Mouse (Mus musculus) forebrain, embryonic 16.5 days (tissue): ENCODE measurements around the gene Dcaf4. TPM values are rescaled to one million over a fixed set of nuclear protein-coding genes. Genes with fewer than 3 reads are reported as not detected.

Source experiments
- ATAC-seq: fragments of 200-750 bp; cut with Nextera tagmentation; 2 replicates; pipeline ENCODE4 v1.8.0; 2017; ENCODE audit warnings: mild to moderate bottlenecking, moderate library complexity
- H3K27ac ChIP-seq: fragments of 300-500 bp; sonication (generic); 2 replicates; pipeline ENCODE4 v1.5.1; 2014; ENCODE audit warnings: low read length, control low read depth
- H3K27me3 ChIP-seq: fragments of 300-500 bp; sonication (generic); replicated peaks from 2 replicates; pipeline ENCODE4 v1.6.1; 2014; ENCODE audit warnings: low read length; ENCODE audit not compliant: control insufficient read depth, insufficient read depth
- H3K36me3 ChIP-seq: fragments of 300-500 bp; sonication (generic); 2 replicates; pipeline ENCODE4 v1.6.1; 2014; ENCODE audit not compliant: control insufficient read depth, insufficient read depth
- H3K4me1 ChIP-seq: fragments of 300-500 bp; sonication (generic); replicated peaks from 2 replicates; pipeline ENCODE4 v1.6.1; 2014; ENCODE audit warnings: low read length; ENCODE audit not compliant: control insufficient read depth, insufficient read depth
- H3K4me2 ChIP-seq: fragments of 300-500 bp; sonication (generic); 2 replicates; pipeline ENCODE4 v1.6.1; 2014; ENCODE audit warnings: mild to moderate bottlenecking, low read length, control low read depth
- H3K4me3 ChIP-seq: fragments of 300-500 bp; sonication (generic); replicated peaks from 2 replicates; pipeline ENCODE4 v1.5.1; 2014; ENCODE audit warnings: mild to moderate bottlenecking, low read length, control low read depth
- H3K9ac ChIP-seq: fragments of 300-500 bp; sonication (generic); replicated peaks from 2 replicates; pipeline ENCODE4 v1.6.1; 2014; ENCODE audit warnings: low read depth, low read length, control low read depth
- H3K9me3 ChIP-seq: fragments of 300-500 bp; sonication (generic); 2 replicates; pipeline ENCODE4 v1.6.1; 2016; ENCODE audit warnings: low read length; ENCODE audit not compliant: control insufficient read depth
- whole genome bisulfite sequencing: fragments of 180-500 bp; shearing (Covaris S2); extraction: QIAGEN DNeasy Blood & Tissue Kit; methylation state at CpG from one replicate; pipeline ENCODE4 v1.1.7; 2014; 5-methylcytosine and 5-hydroxymethylcytosine counted together
- polyA plus RNA-seq: library from polyadenylated mRNA; unstranded; fragments of >200 nt; fragmentation: Nextera tagmentation; extraction: Ambion mirVana; gene quantifications from 2 replicates; pipeline ENCODE4 v1.2.1, GENCODE M21; 2015

Gene Dcaf4
- polyA plus RNA-seq, 1 experiment from 2014 or later, result 51.1 TPM

GRCm38 (mm10) chr12:83578896-83579569, 58.8 kb downstream of the Dcaf4 start:
- Histone ChIP-seq H3K4me3 (no peak overlapping the region), H3K27ac (no peak overlapping the region), H3K36me3 (peaks cover 19% of the 10 kb centered on the region), H3K4me2 (no peak overlapping the region), H3K27me3 (no peaks in the 10 kb centered on the region), H3K9me3 (no peaks in the 10 kb centered on the region), H3K4me1 (peaks cover 5% of the 10 kb centered on the region; the same call in 1 of the 2 replicates), H3K9ac (no peak overlapping the region)
- ATAC-seq, result no peak
- 38% methylated on average over 3 of the region's 3 CpGs for WGBS

DNA sequence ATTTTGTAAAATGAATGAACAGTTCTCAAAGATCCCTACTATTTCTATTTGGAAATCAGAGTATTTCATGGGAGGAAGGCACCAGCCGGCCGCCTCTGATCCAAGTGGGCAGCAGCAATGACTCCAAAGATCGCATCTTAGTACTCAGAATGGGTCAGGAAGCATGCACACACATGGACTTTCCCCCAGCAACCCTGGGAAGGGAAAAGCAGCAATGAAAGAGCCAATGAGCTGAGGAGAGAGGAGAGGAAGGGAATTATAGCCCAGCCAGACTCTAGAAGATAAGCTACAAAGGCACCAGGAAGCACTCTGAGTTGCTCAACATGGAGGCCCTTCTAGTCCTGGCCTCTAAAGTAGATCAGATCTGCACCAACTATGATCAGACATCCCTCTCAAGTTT, 60.0 kb downstream of the Dcaf4 start:
- H3K27me3 ChIP-seq, result no peaks in the 10 kb centered on the region
- no peak for ATAC-seq

DNA sequence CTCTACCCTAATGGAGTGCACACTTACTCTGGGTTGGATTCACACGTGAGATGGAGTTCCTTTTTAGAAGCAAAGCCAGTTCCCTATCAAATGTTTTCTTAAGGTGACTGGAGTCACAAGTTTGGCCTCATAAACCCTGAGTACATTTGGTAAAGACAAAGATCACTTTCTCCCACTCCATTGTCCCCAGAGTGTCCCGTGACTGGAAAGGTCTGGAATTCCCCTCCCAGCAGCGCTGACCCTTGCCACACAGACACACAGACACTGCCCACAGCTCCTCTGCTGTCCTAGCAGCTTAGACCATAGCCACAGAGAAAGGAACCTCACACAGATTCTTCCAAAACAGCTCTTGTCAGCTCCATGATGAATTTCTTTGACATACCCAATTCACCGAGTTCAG, 61.8 kb downstream of the Dcaf4 start:
- 85% methylated on average over 4 of the region's 4 CpGs for WGBS
- H3K4me3 ChIP-seq, result no peak overlapping the region
- peaks cover 8% of the 10 kb centered on the region for H3K36me3 ChIP-seq
- no peak overlapping the region for H3K4me2 ChIP-seq
- H3K9ac ChIP-seq, result no peak overlapping the region
- peaks cover 5% of the 10 kb centered on the region; the same call in 1 of the 2 replicates for H3K4me1 ChIP-seq
- H3K27me3 ChIP-seq, result no peaks in the 10 kb centered on the region
- no peak overlapping the region for H3K27ac ChIP-seq
- no peak for ATAC-seq
- H3K9me3 ChIP-seq, result no peaks in the 10 kb centered on the region

More for the DNA sequence above, 60.0 kb downstream of the Dcaf4 start:
- no peak overlapping the region for H3K27ac ChIP-seq
- 94% methylated on average over 3 of the region's 3 CpGs for WGBS
- no peak overlapping the region for H3K4me3 ChIP-seq
- no peaks in the 10 kb centered on the region for H3K9me3 ChIP-seq
- peaks cover 12% of the 10 kb centered on the region for H3K36me3 ChIP-seq
- peaks cover 5% of the 10 kb centered on the region; the same call in 1 of the 2 replicates for H3K4me1 ChIP-seq
- no peak overlapping the region for H3K4me2 ChIP-seq
- no peak overlapping the region for H3K9ac ChIP-seq

GRCm38 (mm10) chr12:83582747-83583146, 62.5 kb downstream of the Dcaf4 start:
- no peak for ATAC-seq
- Histone ChIP-seq H3K36me3 (peaks cover 11% of the 10 kb centered on the region), H3K27ac (no peak overlapping the region), H3K4me1 (peaks cover 5% of the 10 kb centered on the region; the same call in 1 of the 2 replicates), H3K4me2 (no peak overlapping the region), H3K9ac (no peak overlapping the region), H3K4me3 (no peak overlapping the region), H3K9me3 (no peaks in the 10 kb centered on the region), H3K27me3 (no peaks in the 10 kb centered on the region)
- WGBS, result 84% methylated on average over 4 of the region's 4 CpGs

DNA sequence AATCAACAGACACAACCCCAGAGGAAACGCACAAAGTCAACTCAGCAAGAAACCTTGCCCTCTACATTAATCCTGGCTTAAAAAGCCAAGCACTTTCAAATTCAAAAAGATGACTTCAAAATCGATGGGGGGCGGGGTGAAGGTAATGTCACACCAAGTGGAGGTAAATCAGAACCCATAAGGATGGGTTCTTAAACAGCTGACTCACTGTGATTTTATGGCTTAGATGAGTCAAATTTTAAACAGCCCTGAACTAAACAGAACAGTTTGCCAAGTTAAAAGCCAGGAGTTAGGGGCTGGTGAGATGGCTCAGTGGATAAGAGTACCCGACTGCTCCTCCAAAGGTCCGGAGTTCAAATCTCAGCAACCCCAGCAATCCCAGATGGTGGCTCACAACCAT, 66.4 kb downstream of the Dcaf4 start:
- peaks cover 30% of the 10 kb centered on the region for H3K36me3 ChIP-seq
- H3K27me3 ChIP-seq, result no peaks in the 10 kb centered on the region
- no peaks in the 10 kb centered on the region for H3K9me3 ChIP-seq
- no peak overlapping the region for H3K4me3 ChIP-seq
- no peaks in the 10 kb centered on the region for H3K4me1 ChIP-seq
- no peak overlapping the region for H3K27ac ChIP-seq
- 97% methylated on average over 5 of the region's 5 CpGs for WGBS
- ATAC-seq, result no peak
- H3K4me2 ChIP-seq, result no peak overlapping the region
- H3K9ac ChIP-seq, result no peak overlapping the region

Other genes with a start within 250 kb of the Dcaf4 start
- gene Dpf3, start 32.8 kb upstream of the Dcaf4 start, polyA plus RNA-seq, result 8.9 and 10.3 TPM in 2 replicates
- 35.6 and 41.4 TPM in 2 replicates for gene Zfyve1, start 76.8 kb downstream of the Dcaf4 start, polyA plus RNA-seq
- gene Rbm25, start 110.8 kb downstream of the Dcaf4 start, polyA plus RNA-seq, result 271 and 316 TPM in 2 replicates
- gene Psen1, start 167.7 kb downstream of the Dcaf4 start, polyA plus RNA-seq, result 73.7 and 75.6 TPM in 2 replicates
- 0.16 and 0.30 TPM in 2 replicates for gene Papln, start 243.2 kb downstream of the Dcaf4 start, polyA plus RNA-seq